Mouse (Mus musculus): Measurements from ENCODE around the gene Arf3. TPM values are rescaled to one million over a fixed set of nuclear protein-coding genes. Genes with fewer than 3 reads are reported as not detected.

Gene Arf3
- total and polyA plus RNA-seq, 3 experiments, result 37.4 to 239 (median 140) TPM

DNA sequence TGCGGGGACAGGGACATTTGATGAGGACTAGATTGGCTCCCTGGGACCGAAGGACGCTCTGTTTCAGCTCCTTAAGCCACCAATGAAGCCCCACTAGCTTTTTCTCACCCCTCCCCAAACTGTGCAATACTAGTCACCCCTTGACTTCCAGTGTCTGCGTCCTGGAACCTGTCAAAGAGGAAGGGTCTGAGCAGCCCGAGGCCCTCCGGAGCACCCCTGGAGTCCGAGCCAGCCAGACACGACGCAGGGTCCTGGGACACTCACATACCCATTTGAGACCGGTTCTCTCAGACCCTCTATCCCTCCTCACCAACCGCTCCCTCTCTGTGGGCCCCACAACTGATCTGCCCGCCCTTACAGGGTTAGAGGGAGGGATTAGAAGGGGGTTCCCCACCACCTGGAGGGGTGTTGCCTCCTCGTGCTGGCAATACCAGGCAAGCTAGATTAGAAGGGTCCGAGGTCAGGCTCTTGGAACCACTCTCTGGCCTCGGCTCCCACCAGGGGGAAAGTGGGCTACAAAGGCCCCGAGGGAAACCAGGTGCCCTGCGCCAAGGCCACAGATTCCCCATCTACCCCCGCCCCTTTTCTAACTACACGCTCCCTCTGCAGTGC, 14.1 kb upstream of the Arf3 start:
- DNase-seq (ENCODE audit: low read depth, low spot score), result no peak
- Histone ChIP-seq H3K27ac (ENCODE audit: control insufficient read depth, low read depth, low read length) (no peak overlapping the region), H3K36me3 (ENCODE audit: control insufficient read depth in 1 of 2, insufficient read depth in 2 of 2, low read length in 2 of 2) (peaks cover 0 to 5% of the 10 kb centered on the region in 2 experiments; a peak in 2 of 4 replicates), H3K79me2 (ENCODE audit: control insufficient read depth, insufficient read depth, low read length, poor library complexity) (no peaks in the 10 kb centered on the region; the same call in 1 of the 2 replicates), H3K27me3 (ENCODE audit: control insufficient read depth in 1 of 2, insufficient read depth in 2 of 2, low read length in 2 of 2) (no peaks in the 10 kb centered on the region), H3K4me1 (ENCODE audit: control insufficient read depth in 1 of 2, insufficient read depth in 2 of 2, low read length in 2 of 2) (no peaks in the 10 kb centered on the region; a peak in 1 of 4 replicates), H3K4me3 (ENCODE audit: control insufficient read depth in 1 of 2, insufficient read depth in 1 of 2, low read depth in 2 of 2, low read length in 2 of 2) (no peak overlapping the region), H3K9ac (ENCODE audit: control insufficient read depth, low read depth, low read length, poor library complexity, severe bottlenecking) (no peak overlapping the region), H3K9me3 (replicated peaks; ENCODE audit: insufficient read depth, low read length) (no peaks in the 10 kb centered on the region)
- no peak for TF ChIP-seq POLR2AphosphoS5 (IDR thresholded peaks at IDR 0.05; ENCODE audit: borderline replicate concordance, low read depth, low read length)
- TF ChIP-seq NRF1 (IDR thresholded peaks at IDR 0.05; ENCODE audit: insufficient read depth, low read depth, low read length, poor library complexity, severe bottlenecking), result no peak
- TF ChIP-seq ZKSCAN1 (IDR thresholded peaks at IDR 0.05; ENCODE audit: low read depth, low read length), result no peak
- TF ChIP-seq MAFK (IDR thresholded peaks at IDR 0.05; ENCODE audit: borderline replicate concordance, low read depth, low read length), result no peak
- TF ChIP-seq NELFE (IDR thresholded peaks at IDR 0.05; ENCODE audit: low read depth, low read length), result no peak
- TF ChIP-seq JUND (IDR thresholded peaks at IDR 0.05; ENCODE audit: low read depth, low read length), result no peak
- no peak for TF ChIP-seq ZNF384 (IDR thresholded peaks at IDR 0.05; ENCODE audit: low read depth, low read length)
- no peak for TF ChIP-seq USF2 (IDR thresholded peaks at IDR 0.05; ENCODE audit: borderline replicate concordance in 1 of 2, insufficient read depth in 1 of 2, low read depth in 1 of 2, low read length in 2 of 2)
- TF ChIP-seq TAL1 (IDR thresholded peaks at IDR 0.05; ENCODE audit: low read length), result no peak
- no peak for TF ChIP-seq EP300 (IDR thresholded peaks at IDR 0.05; ENCODE audit: low read depth in 1 of 2, low read length in 2 of 2)
- no peak for TF ChIP-seq RAD21 (IDR thresholded peaks at IDR 0.05; ENCODE audit: low read depth, low read length)
- TF ChIP-seq USF1 (IDR thresholded peaks at IDR 0.05; ENCODE audit: low read depth, low read length), result no peak
- no peak for TF ChIP-seq KAT2A (conservative IDR thresholded peaks at IDR 0.05; ENCODE audit: low read depth, low read length)
- no peak for TF ChIP-seq SMC3 (IDR thresholded peaks at IDR 0.05; ENCODE audit: low read depth, low read length)

DNA sequence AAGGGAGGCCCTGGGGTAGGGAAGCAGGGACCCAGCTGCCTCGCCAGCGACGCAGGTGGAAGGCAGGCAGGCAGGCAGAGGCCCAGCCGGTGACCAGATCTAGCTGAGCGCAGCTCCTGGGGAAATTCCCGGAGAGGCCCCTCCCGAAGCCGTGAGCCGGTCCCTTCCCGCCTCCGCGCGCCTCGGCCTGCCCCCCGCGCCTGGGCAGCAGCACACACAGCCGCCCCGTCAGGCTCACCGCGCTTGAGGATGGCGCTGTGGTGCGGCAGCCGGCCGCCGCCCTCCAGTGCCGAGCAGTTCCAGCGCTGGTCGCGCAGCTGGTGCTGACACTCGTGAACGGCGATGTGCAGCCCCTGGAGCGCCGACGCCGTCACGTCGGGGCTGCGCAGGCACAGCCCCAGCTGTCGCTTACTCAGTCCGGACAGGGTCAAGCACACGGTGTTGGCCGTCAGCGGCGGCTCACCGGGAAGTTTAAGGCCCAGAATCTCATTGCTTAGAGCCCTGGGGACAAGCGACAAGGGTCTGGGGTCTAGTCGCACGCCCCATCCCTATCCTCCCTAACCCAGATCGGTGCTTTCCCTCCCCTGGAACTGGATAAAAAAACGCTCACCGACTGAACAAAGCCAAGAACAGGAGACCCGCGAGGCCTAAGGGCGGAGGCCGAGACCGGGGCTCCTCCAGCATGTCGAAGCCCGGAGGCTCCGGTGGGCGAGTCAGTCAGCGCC, 13.4 kb upstream of the Arf3 start:
- DNase-seq (ENCODE audit: low read depth, low spot score), result no peak
- no peak overlapping the region for H3K27ac ChIP-seq (ENCODE audit: control insufficient read depth, low read depth, low read length)
- H3K27me3 ChIP-seq (ENCODE audit: control insufficient read depth in 1 of 2, insufficient read depth in 2 of 2, low read length in 2 of 2), result no peaks in the 10 kb centered on the region
- H3K9ac ChIP-seq (ENCODE audit: control insufficient read depth, low read depth, low read length, poor library complexity, severe bottlenecking), result no peak overlapping the region
- H3K9me3 ChIP-seq (replicated peaks; ENCODE audit: insufficient read depth, low read length), result no peaks in the 10 kb centered on the region
- H3K36me3 ChIP-seq (ENCODE audit: control insufficient read depth in 1 of 2, insufficient read depth in 2 of 2, low read length in 2 of 2), result peaks cover 0 to 10% of the 10 kb centered on the region in 2 experiments; a peak in 2 of 4 replicates
- H3K4me3 ChIP-seq (ENCODE audit: control insufficient read depth in 1 of 2, insufficient read depth in 1 of 2, low read depth in 2 of 2, low read length in 2 of 2), result no peak overlapping the region
- no peaks in the 10 kb centered on the region; the same call in 1 of the 2 replicates for H3K79me2 ChIP-seq (ENCODE audit: control insufficient read depth, insufficient read depth, low read length, poor library complexity)
- H3K4me1 ChIP-seq (ENCODE audit: control insufficient read depth in 1 of 2, insufficient read depth in 2 of 2, low read length in 2 of 2), result peaks cover 0 to 1% of the 10 kb centered on the region in 2 experiments; a peak in 1 of 4 replicates
- TF ChIP-seq CHD2 (IDR thresholded peaks at IDR 0.05; ENCODE audit: low read length) (no peak), RCOR1 (IDR thresholded peaks at IDR 0.05; ENCODE audit: low read depth, low read length) (no peak), TBP (IDR thresholded peaks at IDR 0.05; ENCODE audit: low read depth, low read length) (no peak), USF2 (IDR thresholded peaks at IDR 0.05; ENCODE audit: borderline replicate concordance in 1 of 2, insufficient read depth in 1 of 2, low read depth in 1 of 2, low read length in 2 of 2) (no peak), JUND (IDR thresholded peaks at IDR 0.05; ENCODE audit: low read depth, low read length) (no peak), SMC3 (IDR thresholded peaks at IDR 0.05; ENCODE audit: low read depth, low read length) (no peak), HCFC1 (IDR thresholded peaks at IDR 0.05; ENCODE audit: low read depth, low read length) (no peak), ZNF384 (IDR thresholded peaks at IDR 0.05; ENCODE audit: low read depth, low read length) (no peak), NELFE (IDR thresholded peaks at IDR 0.05; ENCODE audit: low read depth, low read length) (no peak), NRF1 (IDR thresholded peaks at IDR 0.05; ENCODE audit: insufficient read depth, low read depth, low read length, poor library complexity, severe bottlenecking) (no peak), USF1 (IDR thresholded peaks at IDR 0.05; ENCODE audit: low read depth, low read length) (no peak)

All from MEL (cell line).